Mouse (Mus musculus): ENCODE results near the gene Wdr17.
A peak's percentile ranks its signal among the peaks of the same experiment; 100 is the strongest.

The Wdr17 gene

GRCm38 (mm10) chr8:54886987-54887785, at the start of gene Wdr17:
Gene Wdr17 (minus strand): TSS chr8:54887184.
- TF ChIP-seq NANOG (IDR thresholded peaks at IDR 0.05; ENCODE audit: borderline replicate concordance, low read length) (no peak), POU5F1 (IDR thresholded peaks at IDR 0.05; ENCODE audit: borderline replicate concordance, low read length) (no peak), CTCF (conservative IDR thresholded peaks at IDR 0.05; ENCODE audit: low read length) (no peak)
- Histone ChIP-seq H3K27me3 (ENCODE audit: insufficient read depth, low read length) (no peaks in the 10 kb centered on the region), H3K36me3 (ENCODE audit: insufficient read depth, low read length) (no peaks in the 10 kb centered on the region), H3K4me1 (replicated peaks; ENCODE audit: low read depth, low read length) (no peaks in the 10 kb centered on the region), H3K9me3 (ENCODE audit: low read length) (no peaks in the 10 kb centered on the region), H3K4me3 (replicated peaks; ENCODE audit: low read length) (no peak within 1 kb of the TSS)

DNA sequence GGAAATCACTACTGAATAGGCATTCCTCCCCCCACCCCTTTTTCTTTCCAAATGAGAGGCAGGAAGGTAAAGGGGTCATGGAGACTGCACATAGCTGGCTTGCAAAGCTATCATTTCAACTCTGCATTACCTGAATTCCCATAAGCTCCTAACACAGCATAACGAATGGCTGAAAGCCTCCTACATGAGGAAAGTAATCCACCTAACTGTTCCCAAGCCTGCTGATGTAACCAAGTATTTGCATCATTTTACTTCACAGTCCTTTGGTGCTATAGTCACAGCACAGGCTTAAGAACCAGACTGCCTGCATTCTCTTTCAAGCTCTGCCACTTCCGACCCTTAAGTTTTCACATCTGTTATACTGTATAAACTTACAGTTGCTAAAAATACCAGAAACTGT, 45.3 kb upstream of the Wdr17 start:
- Histone ChIP-seq H3K4me3 (replicated peaks; ENCODE audit: low read length) (no peak overlapping the region), H3K9me3 (ENCODE audit: low read length) (no peaks in the 10 kb centered on the region), H3K27me3 (ENCODE audit: insufficient read depth, low read length) (no peaks in the 10 kb centered on the region), H3K4me1 (replicated peaks; ENCODE audit: low read depth, low read length) (no peaks in the 10 kb centered on the region), H3K36me3 (ENCODE audit: insufficient read depth, low read length) (no peaks in the 10 kb centered on the region)
- no peak for TF ChIP-seq CTCF (conservative IDR thresholded peaks at IDR 0.05; ENCODE audit: low read length)
- TF ChIP-seq NANOG (IDR thresholded peaks at IDR 0.05; ENCODE audit: borderline replicate concordance, low read length), result no peak
- TF ChIP-seq POU5F1 (IDR thresholded peaks at IDR 0.05; ENCODE audit: borderline replicate concordance, low read length), result no peak

DNA sequence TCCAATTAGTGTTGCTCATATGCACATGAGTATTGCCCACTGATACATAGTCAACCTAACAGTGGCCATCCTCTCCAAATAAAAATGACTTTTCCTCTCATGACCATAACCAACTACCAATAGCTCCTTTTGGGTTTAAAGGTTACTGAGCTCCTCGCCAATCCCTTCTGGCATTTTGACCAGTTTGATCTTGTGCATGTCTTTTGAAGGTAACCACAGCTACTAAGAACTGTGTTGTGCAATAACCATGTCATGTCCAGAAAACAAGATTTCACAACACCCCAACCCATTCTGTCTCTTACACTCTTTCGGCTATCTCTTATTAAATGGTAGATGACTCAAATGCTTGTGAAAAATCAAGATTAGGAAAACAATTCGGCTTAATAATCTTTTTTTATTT, 38.0 kb upstream of the Wdr17 start:
- Histone ChIP-seq H3K4me3 (replicated peaks; ENCODE audit: low read length) (no peak overlapping the region), H3K36me3 (ENCODE audit: insufficient read depth, low read length) (no peaks in the 10 kb centered on the region), H3K27me3 (ENCODE audit: insufficient read depth, low read length) (no peaks in the 10 kb centered on the region), H3K9me3 (ENCODE audit: low read length) (no peaks in the 10 kb centered on the region), H3K4me1 (replicated peaks; ENCODE audit: low read depth, low read length) (no peaks in the 10 kb centered on the region)
- no peak for TF ChIP-seq NANOG (IDR thresholded peaks at IDR 0.05; ENCODE audit: borderline replicate concordance, low read length)
- no peak for TF ChIP-seq POU5F1 (IDR thresholded peaks at IDR 0.05; ENCODE audit: borderline replicate concordance, low read length)
- no peak for TF ChIP-seq CTCF (conservative IDR thresholded peaks at IDR 0.05; ENCODE audit: low read length)

- no peaks in the 10 kb centered on the region for H3K36me3 ChIP-seq (ENCODE audit: insufficient read depth, low read length)
- no peak overlapping the region for H3K4me3 ChIP-seq (replicated peaks; ENCODE audit: low read length)
- no peak for TF ChIP-seq NANOG (IDR thresholded peaks at IDR 0.05; ENCODE audit: borderline replicate concordance, low read length)
- TF ChIP-seq CTCF (conservative IDR thresholded peaks at IDR 0.05; ENCODE audit: low read length), result no peak
- no peak for TF ChIP-seq POU5F1 (IDR thresholded peaks at IDR 0.05; ENCODE audit: borderline replicate concordance, low read length)
- peaks cover 13% of the 10 kb centered on the region for H3K9me3 ChIP-seq (ENCODE audit: low read length)
- H3K4me1 ChIP-seq (replicated peaks; ENCODE audit: low read depth, low read length), result no peaks in the 10 kb centered on the region
- no peaks in the 10 kb centered on the region for H3K27me3 ChIP-seq (ENCODE audit: insufficient read depth, low read length)
These were observed 35.3 kb upstream of the Wdr17 start for GRCm38 (mm10) chr8:54922160-54922855.

DNA sequence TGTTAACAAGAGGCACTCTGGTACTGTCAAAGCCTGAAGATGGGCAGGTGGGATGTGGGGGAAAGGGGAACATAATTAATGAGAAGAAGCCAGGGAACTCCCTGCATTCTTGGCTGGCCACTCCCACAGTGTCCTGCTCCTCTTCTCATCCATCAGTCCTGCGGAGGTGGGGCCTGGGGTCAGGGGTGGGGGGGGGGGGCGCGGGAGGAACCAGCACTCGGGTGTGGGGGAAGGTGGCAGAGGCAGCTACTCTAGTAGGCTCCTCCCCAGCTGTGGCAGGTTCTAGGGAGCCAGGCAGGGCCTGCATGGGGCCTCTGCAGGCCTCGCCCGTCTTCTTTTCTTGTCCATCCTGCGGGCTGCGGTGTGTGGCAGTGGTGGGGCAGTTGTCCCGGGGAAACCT, 30.7 kb upstream of the Wdr17 start:
- Histone ChIP-seq H3K9me3 (ENCODE audit: low read length) (peaks cover 13% of the 10 kb centered on the region), H3K27me3 (ENCODE audit: insufficient read depth, low read length) (no peaks in the 10 kb centered on the region), H3K4me1 (replicated peaks; ENCODE audit: low read depth, low read length) (no peaks in the 10 kb centered on the region), H3K4me3 (replicated peaks; ENCODE audit: low read length) (peak overlapping the region; percentile 45), H3K36me3 (ENCODE audit: insufficient read depth, low read length) (no peaks in the 10 kb centered on the region)
- TF ChIP-seq POU5F1 (IDR thresholded peaks at IDR 0.05; ENCODE audit: borderline replicate concordance, low read length) (no peak), CTCF (conservative IDR thresholded peaks at IDR 0.05; ENCODE audit: low read length) (no peak), NANOG (IDR thresholded peaks at IDR 0.05; ENCODE audit: borderline replicate concordance, low read length) (no peak)

- Histone ChIP-seq H3K36me3 (ENCODE audit: insufficient read depth, low read length) (no peaks in the 10 kb centered on the region), H3K9me3 (ENCODE audit: low read length) (peaks cover under 1% of the 10 kb centered on the region; the same call in 1 of the 2 replicates), H3K27me3 (ENCODE audit: insufficient read depth, low read length) (no peaks in the 10 kb centered on the region), H3K4me3 (replicated peaks; ENCODE audit: low read length) (no peak overlapping the region), H3K4me1 (replicated peaks; ENCODE audit: low read depth, low read length) (no peaks in the 10 kb centered on the region)
- no peak for TF ChIP-seq CTCF (conservative IDR thresholded peaks at IDR 0.05; ENCODE audit: low read length)
- no peak for TF ChIP-seq NANOG (IDR thresholded peaks at IDR 0.05; ENCODE audit: borderline replicate concordance, low read length)
These were observed 25.9 kb upstream of the Wdr17 start for GRCm38 (mm10) chr8:54912891-54913290.

DNA sequence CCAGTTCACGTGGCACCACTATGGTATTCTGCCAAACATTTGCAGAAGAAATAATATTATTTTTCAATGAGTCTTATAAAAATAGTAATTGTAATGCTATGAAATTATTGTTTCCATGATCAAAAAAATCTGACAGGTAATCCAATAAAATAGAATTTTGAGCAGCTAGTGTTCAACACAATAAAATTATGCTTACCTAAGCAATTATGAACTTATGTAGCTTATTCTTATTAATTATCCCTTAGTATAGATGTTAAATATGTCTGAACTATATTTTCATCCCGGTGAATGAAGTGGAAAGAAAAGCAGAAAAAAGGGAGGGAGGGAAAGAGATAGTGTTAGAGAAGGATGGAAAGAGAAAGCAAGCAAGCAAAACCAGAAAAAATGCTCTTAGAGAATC, 12.5 kb upstream of the Wdr17 start:
- H3K9me3 ChIP-seq (ENCODE audit: low read length), result no peaks in the 10 kb centered on the region
- H3K27me3 ChIP-seq (ENCODE audit: insufficient read depth, low read length), result no peaks in the 10 kb centered on the region
- no peaks in the 10 kb centered on the region for H3K4me1 ChIP-seq (replicated peaks; ENCODE audit: low read depth, low read length)
- no peaks in the 10 kb centered on the region for H3K36me3 ChIP-seq (ENCODE audit: insufficient read depth, low read length)
- H3K4me3 ChIP-seq (replicated peaks; ENCODE audit: low read length), result no peak overlapping the region
- TF ChIP-seq NANOG (IDR thresholded peaks at IDR 0.05; ENCODE audit: borderline replicate concordance, low read length), result no peak
- no peak for TF ChIP-seq CTCF (conservative IDR thresholded peaks at IDR 0.05; ENCODE audit: low read length)
- no peak for TF ChIP-seq POU5F1 (IDR thresholded peaks at IDR 0.05; ENCODE audit: borderline replicate concordance, low read length)

GRCm38 (mm10) chr8:54894637-54895322, 7.8 kb upstream of the Wdr17 start:
- H3K4me3 ChIP-seq (replicated peaks; ENCODE audit: low read length), result no peak overlapping the region
- TF ChIP-seq NANOG (IDR thresholded peaks at IDR 0.05; ENCODE audit: borderline replicate concordance, low read length) (no peak), POU5F1 (IDR thresholded peaks at IDR 0.05; ENCODE audit: borderline replicate concordance, low read length) (no peak), CTCF (conservative IDR thresholded peaks at IDR 0.05; ENCODE audit: low read length) (no peak)
- H3K36me3 ChIP-seq (ENCODE audit: insufficient read depth, low read length), result no peaks in the 10 kb centered on the region
- H3K4me1 ChIP-seq (replicated peaks; ENCODE audit: low read depth, low read length), result no peaks in the 10 kb centered on the region
- H3K9me3 ChIP-seq (ENCODE audit: low read length), result no peaks in the 10 kb centered on the region
- H3K27me3 ChIP-seq (ENCODE audit: insufficient read depth, low read length), result no peaks in the 10 kb centered on the region
